Mouse (Mus musculus): ENCODE results near the gene Zdhhc16.

GRCm38 (mm10) chr19:41902848-41903593, 30.3 kb upstream of the Zdhhc16 start:
- TF ChIP-seq CTCF (IDR thresholded peaks at IDR 0.05; ENCODE audit: control insufficient read depth, insufficient read depth, insufficient read length) (no peak), USF1 (IDR thresholded peaks at IDR 0.05; ENCODE audit: low read depth) (no peak)

Measured in C2C12 (cell line).